Mouse (Mus musculus) embryo, embryonic 10 days (tissue): ENCODE results near the gene Ctsd.
"Not testable (repeated sequence)": the region's sequence is repeated elsewhere in the genome, so short reads cannot be mapped to it uniquely, and the experiment has no call there.

ENCODE experiments used
- DNase-seq: peaks from one replicate; pipeline ENCODE4 v3.0.0-alpha.2; 2015; ENCODE audit warnings: low spot score

Ctsd gene

GRCm38 (mm10) chr7:142387419-142388148, at the start of gene Ctsd:
Ctsd (minus strand) TSS chr7:142388038.
- DNase-seq: peak; percentile 99

- DNase-seq: no peak
These were observed 49.5 kb upstream of the Ctsd start for GRCm38 (mm10) chr7:142437324-142437723.

- peak; percentile 84 for DNase-seq
These were observed 47.7 kb upstream of the Ctsd start for GRCm38 (mm10) chr7:142435524-142435923.

GRCm38 (mm10) chr7:142434137-142434865, 46.5 kb upstream of the Ctsd start, which contains the start of gene Syt8:
Syt8 (plus strand) TSS chr7:142434850.
- DNase-seq: peak; percentile 29

GRCm38 (mm10) chr7:142433623-142434022, 45.8 kb upstream of the Ctsd start:
- no peak for DNase-seq

GRCm38 (mm10) chr7:142431106-142431505, 43.3 kb upstream of the Ctsd start:
- no peak for DNase-seq

- no peak for DNase-seq
These were observed 42.4 kb upstream of the Ctsd start for GRCm38 (mm10) chr7:142430160-142430678.

GRCm38 (mm10) chr7:142428213-142428612, 40.4 kb upstream of the Ctsd start:
- DNase-seq: peak; percentile 94

GRCm38 (mm10) chr7:142425641-142426213, 37.9 kb upstream of the Ctsd start:
- peak; percentile 47 for DNase-seq

- DNase-seq: no peak
These were observed 34.0 kb upstream of the Ctsd start for GRCm38 (mm10) chr7:142421826-142422225.

GRCm38 (mm10) chr7:142419887-142420286, 32.0 kb upstream of the Ctsd start:
- no peak for DNase-seq

- no peak for DNase-seq
These were observed 30.8 kb upstream of the Ctsd start for GRCm38 (mm10) chr7:142418679-142419078.

GRCm38 (mm10) chr7:142418027-142418426, 30.2 kb upstream of the Ctsd start:
- DNase-seq: no peak

- no peak for DNase-seq
These were observed 28.4 kb upstream of the Ctsd start for GRCm38 (mm10) chr7:142416225-142416624.

GRCm38 (mm10) chr7:142415314-142415713, 27.5 kb upstream of the Ctsd start:
- no peak for DNase-seq

GRCm38 (mm10) chr7:142413285-142413684, 25.4 kb upstream of the Ctsd start:
- DNase-seq: no peak

- no peak for DNase-seq
These were observed 21.8 kb upstream of the Ctsd start for GRCm38 (mm10) chr7:142409603-142410002.

- no peak for DNase-seq
These were observed 20.8 kb upstream of the Ctsd start for GRCm38 (mm10) chr7:142408686-142409085.

GRCm38 (mm10) chr7:142407935-142408334, 20.1 kb upstream of the Ctsd start:
- no peak for DNase-seq

GRCm38 (mm10) chr7:142405134-142405533, 17.3 kb upstream of the Ctsd start:
- not testable (repeated sequence) for DNase-seq

GRCm38 (mm10) chr7:142403591-142403990, 15.8 kb upstream of the Ctsd start:
- no peak for DNase-seq

- DNase-seq: peak; percentile 40
These were observed 12.9 kb upstream of the Ctsd start for GRCm38 (mm10) chr7:142400750-142401142.
